Mouse (Mus musculus) layer of hippocampus, adult 2 months (tissue): ENCODE results near the gene Cd44. TPM values are rescaled to one million over a fixed set of nuclear protein-coding genes. Genes with fewer than 3 reads are reported as not detected.

Source experiments
- DNase-seq, 2 experiments: peaks; one replicate each; pipeline ENCODE4 v3.0.0; 2022; ENCODE audit warnings: low spot score in 2 of 2
- H3K27ac ChIP-seq: fragments of 200-600 bp; 2 replicates; pipeline ENCODE4 v1.8.1; 2022
- H3K4me3 ChIP-seq: fragments of 200-600 bp; 2 replicates; pipeline ENCODE4 v1.8.1; 2022; ENCODE audit warnings: mild to moderate bottlenecking
- CTCF ChIP-seq: fragments of 200-600 bp; conservative IDR thresholded peaks from 2 replicates; pipeline ENCODE4 v1.8.1; 2022; ENCODE audit warnings: antibody characterized with exemption, mild to moderate bottlenecking, moderate library complexity
- total RNA-seq, 2 experiments: library from RNA; stranded (reverse); gene quantifications; 2 replicates each; pipeline ENCODE4 v1.2.3; 2021

Cd44 gene
- total RNA-seq, 2 experiments from 2014 or later: 3.1 to 3.2 TPM

DNA sequence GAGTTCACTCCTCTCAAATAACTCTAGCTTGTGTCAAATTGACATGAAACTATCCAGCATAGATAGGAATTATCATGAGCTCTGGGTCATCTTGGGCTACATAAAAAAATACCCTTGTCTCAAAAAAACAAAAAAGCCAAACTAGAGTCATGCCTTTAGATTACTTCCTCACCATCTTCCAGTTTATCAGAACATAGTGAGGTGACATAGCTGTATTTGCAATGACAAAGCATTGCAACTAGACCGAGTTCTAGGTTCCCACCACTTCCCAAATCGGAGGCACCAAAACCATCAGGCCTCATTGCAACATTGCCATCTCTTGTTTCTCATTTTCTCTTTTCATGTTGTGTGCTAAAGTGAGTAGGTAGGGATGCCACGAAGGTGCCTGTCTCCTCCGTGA is 24.0 kb downstream of the Cd44 start:
- no peak for DNase-seq
- H3K4me3 ChIP-seq: no peak overlapping the region
- H3K27ac ChIP-seq: no peak overlapping the region
- no peak for TF ChIP-seq CTCF

DNA sequence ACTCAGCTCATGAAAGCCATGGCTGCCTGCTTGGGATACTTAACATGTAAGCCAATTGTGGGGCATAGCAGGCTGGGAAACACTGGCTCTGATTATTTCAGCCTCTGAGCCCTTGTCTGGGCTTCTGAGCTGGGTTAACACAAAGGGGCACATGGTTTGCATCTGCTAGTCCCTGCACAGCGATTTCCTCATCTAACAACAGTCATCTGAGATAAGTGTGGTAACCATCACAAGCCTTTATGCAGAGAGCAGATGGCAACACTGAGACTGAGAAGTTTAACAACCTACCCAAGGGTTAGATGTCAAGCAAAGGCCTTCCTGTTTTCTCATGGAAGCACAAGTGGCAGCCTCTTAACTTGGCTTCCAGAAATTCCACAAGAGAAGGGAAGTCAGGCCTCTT is 25.3 kb downstream of the Cd44 start:
- TF ChIP-seq CTCF: no peak
- Histone ChIP-seq H3K27ac (no peak overlapping the region), H3K4me3 (no peak overlapping the region)
- DNase-seq: no peak

DNA sequence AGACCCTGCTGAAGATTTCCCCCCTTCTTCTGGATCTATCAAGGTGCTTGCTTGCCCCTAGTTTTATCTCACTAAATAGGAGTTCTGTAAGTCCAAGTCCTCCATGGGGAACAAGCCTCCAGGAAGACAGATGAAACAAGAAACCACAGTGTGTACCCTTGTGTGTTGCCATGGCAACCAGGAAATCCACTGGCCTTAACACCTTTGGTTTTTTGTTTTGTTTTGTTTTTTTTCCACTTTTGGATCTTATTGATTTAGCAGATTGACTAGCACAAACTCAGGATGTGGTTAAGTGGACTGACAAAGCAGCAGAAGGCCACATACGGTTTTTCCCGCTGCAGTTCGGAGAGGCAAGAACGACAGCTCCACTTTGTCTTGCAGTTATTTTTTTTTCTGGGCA is 27.6 kb downstream of the Cd44 start:
- no peak for TF ChIP-seq CTCF
- Histone ChIP-seq H3K27ac (no peak overlapping the region), H3K4me3 (no peak overlapping the region)
- no peak for DNase-seq

DNA sequence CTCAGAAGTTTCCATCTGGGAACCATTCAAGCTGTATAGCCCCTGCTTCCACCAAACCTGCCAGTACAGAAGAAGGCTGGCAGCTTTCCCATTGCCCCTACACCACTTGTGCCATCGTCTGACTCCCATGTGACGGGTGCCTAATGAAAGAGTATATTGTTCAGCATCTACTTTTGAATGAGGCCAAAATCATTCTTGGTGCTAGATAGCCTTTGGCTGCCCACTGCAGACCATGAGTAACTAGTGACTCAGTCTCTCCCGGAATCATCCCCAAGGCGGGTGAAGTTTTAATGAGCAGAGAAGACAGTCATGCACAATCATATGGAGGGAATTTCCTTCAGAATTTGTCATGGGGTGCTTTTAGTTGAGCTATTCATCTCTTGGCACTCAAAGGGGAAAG is 28.3 kb downstream of the Cd44 start:
- TF ChIP-seq CTCF: no peak
- no peak for DNase-seq
- H3K4me3 ChIP-seq: no peak overlapping the region
- H3K27ac ChIP-seq: no peak overlapping the region

DNA sequence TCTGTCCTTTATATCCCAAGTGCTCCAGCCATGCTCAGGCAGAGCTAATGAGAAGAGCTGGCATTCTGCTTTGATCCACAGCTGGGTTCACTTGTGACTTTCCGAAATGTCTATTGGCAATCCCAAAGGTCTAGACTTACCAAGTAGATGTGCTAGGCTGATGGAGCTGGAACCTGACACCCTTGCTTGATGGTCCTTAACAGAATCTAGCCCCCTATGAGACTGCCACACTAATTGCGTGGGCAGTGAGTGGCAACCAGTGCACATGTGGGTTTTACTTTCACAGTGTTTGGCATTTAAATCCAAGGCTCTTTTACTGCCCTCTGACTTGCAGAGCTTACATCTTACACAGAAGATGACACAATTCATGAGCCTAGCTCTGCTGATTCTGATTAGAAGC is 29.0 kb downstream of the Cd44 start:
- no peak for DNase-seq
- Histone ChIP-seq H3K4me3 (no peak overlapping the region), H3K27ac (no peak overlapping the region)
- TF ChIP-seq CTCF: no peak

DNA sequence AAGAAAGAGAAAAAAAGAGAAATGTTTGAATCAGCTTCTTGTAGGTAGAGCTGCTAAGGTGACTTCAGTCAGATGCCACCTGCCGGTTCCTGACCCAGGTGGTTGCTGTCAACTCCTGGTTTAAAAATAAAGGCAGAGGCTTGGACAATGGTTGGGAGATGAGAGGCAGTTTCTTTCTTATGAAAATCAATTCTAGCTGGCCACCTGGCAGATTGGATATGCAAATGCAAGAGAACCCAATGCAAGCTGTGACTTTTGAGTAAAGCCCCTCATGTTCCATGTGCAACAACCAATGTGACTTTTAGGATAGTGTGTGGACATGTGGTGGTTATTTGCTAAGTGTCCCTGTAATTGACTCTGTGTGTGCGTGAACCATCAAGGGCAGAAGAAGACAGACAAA is 33.0 kb downstream of the Cd44 start:
- H3K27ac ChIP-seq: no peak overlapping the region
- no peak for DNase-seq
- H3K4me3 ChIP-seq: no peak overlapping the region
- TF ChIP-seq CTCF: no peak

DNA sequence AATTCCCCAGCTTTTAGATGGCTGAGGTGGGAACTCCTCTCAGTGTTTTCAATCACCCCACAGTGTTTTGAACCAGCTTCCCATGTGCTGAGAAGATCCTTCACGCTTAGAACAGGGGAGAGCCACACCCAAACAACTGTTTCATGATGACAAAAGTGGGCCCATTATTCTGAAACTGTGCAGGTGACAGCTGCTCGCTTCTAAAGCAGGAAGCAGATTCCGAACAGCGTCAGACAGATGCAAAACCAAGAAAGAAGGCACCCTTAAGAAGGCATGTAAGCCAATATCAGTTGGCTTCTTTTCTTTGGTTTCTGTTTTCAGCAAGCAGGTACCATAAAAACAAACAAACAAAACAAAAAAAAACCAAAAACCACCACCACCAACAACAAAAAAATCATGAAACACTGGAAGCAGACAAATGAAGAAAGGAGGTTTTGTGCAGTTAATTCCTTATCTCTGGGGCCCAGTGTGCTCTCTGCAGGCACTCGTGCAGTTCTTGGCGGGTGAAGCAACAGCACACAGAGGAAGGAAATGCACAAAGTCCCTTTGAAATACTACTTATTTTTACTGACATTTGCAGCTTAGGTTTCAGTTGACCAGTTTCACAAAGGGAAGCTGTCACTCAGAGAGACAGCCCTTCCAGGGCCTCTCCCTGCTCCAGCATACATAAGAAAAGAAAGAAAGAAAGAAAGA is 33.9 kb downstream of the Cd44 start:
- no peak for TF ChIP-seq CTCF

DNA sequence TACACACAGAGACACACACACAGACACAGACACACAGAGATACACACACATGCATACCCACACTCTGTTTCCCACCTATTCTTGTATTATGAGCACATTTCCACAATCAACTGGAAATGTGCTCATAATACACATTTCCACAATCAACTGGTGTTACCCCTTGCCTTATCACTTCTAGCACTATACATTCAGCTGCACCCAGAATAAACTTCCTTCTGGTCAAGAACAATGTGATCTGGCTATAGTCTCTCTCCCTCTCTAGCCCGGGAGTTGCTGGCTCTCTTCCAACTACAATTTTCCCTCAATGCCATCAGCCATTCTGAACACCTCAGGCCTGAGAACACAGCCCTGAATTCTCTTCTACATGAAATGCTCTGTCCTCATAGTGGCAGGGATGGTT is 34.9 kb downstream of the Cd44 start:
- no peak overlapping the region for H3K27ac ChIP-seq
- H3K4me3 ChIP-seq: no peak overlapping the region
- TF ChIP-seq CTCF: no peak
- DNase-seq: no peak

More for the DNA sequence above, 33.9 kb downstream of the Cd44 start:
- DNase-seq: no peak
- Histone ChIP-seq H3K27ac (no peak overlapping the region), H3K4me3 (no peak overlapping the region)

DNA sequence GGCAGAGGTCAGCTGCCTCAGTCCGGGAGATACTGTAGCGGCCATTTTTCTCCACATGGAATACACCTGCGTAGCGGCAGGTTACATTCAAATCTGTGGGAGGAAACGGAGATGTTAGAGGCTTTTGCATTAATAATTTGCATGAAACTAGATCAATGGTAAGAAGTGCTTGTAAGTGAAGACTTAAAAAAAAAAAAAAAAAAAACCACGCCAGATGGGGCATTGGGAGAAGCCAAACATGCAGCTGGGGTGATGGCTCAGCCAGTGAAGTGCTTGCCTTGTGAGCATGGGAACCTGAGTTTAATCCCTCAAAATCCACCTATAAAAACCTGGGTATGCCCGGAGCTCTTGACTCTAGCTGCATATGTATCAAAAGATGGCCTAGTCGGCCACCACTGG is 36.1 kb downstream of the Cd44 start:
- no peak for DNase-seq
- Histone ChIP-seq H3K27ac (no peak overlapping the region), H3K4me3 (no peak overlapping the region)
- TF ChIP-seq CTCF: no peak

DNA sequence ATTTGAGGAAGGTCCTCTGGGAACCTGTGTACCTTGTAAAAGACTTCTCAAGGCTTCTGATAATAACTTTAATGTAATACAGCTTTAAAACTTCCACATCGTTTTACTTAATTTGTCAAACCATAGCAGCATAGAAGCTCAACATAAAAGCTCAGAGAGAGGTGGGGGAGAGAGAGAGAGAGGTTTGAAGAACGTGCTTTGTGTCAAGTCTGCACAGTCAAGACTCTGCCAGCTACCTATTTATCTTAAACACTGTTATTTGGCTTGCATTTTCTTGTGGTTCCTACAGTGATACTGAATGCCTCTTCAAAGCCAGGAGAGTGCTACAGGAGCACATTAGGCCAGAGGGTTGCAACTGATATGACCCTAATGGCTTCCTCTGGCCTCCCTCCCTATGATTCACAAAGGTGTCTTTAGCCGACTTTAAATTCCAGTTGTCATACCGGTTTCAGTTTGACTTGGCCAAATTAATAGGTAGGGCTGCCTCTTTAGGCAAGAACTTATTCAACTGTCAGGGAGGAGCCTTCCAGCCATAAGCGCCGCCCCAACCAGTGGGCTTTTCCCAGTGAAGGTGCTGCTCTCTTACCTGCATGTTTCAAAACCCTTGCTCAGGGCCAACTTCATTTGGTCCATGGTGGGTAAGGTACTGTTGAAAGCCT is 36.6 kb downstream of the Cd44 start:
- no peak for TF ChIP-seq CTCF
- Histone ChIP-seq H3K4me3 (no peak overlapping the region), H3K27ac (no peak overlapping the region)
- no peak for DNase-seq

DNA sequence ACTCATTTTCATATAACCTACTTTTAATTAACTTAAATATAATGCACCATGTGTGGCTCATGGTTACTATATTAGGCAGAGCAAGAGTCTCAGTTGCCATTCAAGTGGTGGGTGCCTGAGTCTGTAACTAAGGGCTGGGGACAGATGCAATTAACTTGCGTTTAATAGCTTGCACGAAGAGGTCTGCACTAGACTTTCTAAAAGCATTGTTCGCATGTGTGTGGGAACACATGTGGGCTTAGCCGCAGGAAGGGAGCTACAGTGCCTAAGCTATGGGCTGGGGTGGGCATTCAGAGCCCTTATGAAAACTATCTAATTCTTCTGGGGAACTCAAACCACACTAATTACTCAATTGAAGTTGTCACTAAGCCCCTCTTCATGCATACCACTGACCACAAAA is 37.4 kb downstream of the Cd44 start:
- Histone ChIP-seq H3K4me3 (no peak overlapping the region), H3K27ac (no peak overlapping the region)
- DNase-seq: no peak
- TF ChIP-seq CTCF: no peak

DNA sequence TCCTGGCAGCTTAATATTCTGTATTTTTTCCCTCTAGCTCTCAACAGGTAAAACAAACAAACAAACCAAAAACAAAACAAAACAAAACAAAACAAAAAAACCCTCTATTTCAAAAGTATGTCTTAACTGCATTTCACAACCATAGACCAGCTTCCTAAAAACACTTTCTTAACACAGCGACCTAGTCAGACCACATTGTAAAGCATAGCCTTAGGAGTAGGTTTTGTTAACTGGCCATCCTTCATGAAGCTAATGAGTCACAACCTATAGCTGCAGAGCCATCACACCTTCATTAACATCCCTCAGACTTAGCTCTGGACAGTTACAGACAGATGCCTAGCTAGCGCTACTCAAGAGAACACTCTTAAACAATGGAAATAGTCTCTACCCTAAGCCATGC is 37.9 kb downstream of the Cd44 start:
- no peak for TF ChIP-seq CTCF
- H3K27ac ChIP-seq: no peak overlapping the region
- no peak for DNase-seq
- no peak overlapping the region for H3K4me3 ChIP-seq

DNA sequence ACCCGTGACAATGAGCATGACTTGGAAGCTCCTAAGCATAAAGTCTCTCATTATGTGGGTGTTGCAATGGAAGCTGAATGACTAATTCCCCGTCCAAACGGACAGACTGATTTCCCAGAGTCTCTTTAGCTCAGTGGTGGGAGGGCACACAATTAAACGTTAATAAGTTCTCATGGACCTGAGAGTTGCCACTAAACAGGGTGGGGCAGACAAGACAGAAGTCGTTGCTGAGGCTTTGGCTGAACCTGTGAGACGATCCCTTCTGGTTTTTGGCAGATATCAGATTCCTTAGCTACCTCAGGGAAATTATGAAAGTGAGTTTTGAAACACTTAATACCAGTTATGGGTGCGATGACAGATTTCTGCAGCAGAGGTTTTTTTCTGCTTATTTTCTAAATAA is 38.8 kb downstream of the Cd44 start:
- no peak for TF ChIP-seq CTCF
- Histone ChIP-seq H3K4me3 (no peak overlapping the region), H3K27ac (no peak overlapping the region)
- DNase-seq: no peak

DNA sequence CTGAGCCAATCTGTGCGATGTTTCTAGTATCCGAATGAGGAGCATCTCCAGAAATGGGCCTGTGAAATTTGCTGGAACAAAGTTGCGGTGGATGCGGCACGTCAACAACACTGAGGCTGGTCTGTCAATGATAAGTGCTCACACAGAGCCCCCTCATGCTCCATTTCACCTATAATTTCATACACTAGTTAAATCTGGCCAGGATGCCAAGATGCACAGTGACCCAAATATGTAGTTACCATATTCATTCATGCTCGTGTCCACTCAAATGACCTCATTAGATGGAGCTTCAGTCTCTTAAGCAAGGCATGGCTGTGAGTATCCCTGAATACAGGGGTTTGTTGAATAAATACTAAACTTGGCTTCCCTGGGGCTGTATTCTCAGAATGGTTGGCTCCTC is 43.2 kb downstream of the Cd44 start:
- Histone ChIP-seq H3K27ac (no peak overlapping the region), H3K4me3 (no peak overlapping the region)
- DNase-seq: no peak
- no peak for TF ChIP-seq CTCF
